ENCODE assay signal across 15 mouse cellular contexts in genomic region chr9:110293254-110293718, GRCm38 (mm10). TPM values are rescaled to one million over a fixed set of nuclear protein-coding genes. Genes with fewer than 3 reads are reported as not detected.
DNase-seq lines count a peak whose midpoint lies in the region; ATAC-seq lines count a peak whose summit lies in the region.
"Had no signal": no experiment of that assay in that cellular context is flagged by ENCODE, and none has a peak within 500 bp of the region (broad histone marks: within the 10 kb centered on the region; RNA-seq: fewer than 3 reads in every experiment).

No protein-coding gene starts in this region.

- H3K27ac ChIP-seq in forebrain, embryonic 10.5 days = peak overlapping the region; percentile 68
- H3K27ac ChIP-seq in forebrain, embryonic 16.5 days (ENCODE audit: low read length) = no peak overlapping the region
- H3K27ac ChIP-seq in midbrain, embryonic 16.5 days (ENCODE audit: low read length) = peak overlapping the region; percentile 44
- H3K27ac ChIP-seq: limb, embryonic 13.5 days; lung, embryonic 15.5 days had no signal

- no peaks in the 10 kb centered on the region for H3K9me3 ChIP-seq in forebrain, embryonic 10.5 days
- H3K9me3 ChIP-seq in forebrain, embryonic 16.5 days (ENCODE audit: control insufficient read depth, low read length) = no peaks in the 10 kb centered on the region
- no peaks in the 10 kb centered on the region for H3K9me3 ChIP-seq in midbrain, embryonic 16.5 days (replicated peaks; ENCODE audit: control insufficient read depth, low read length, poor library complexity, severe bottlenecking)
- H3K9me3 ChIP-seq: limb, embryonic 13.5 days; lung, embryonic 15.5 days had no signal

- no peak overlapping the region for H3K4me3 ChIP-seq in forebrain, embryonic 10.5 days
- no peak overlapping the region for H3K4me3 ChIP-seq in forebrain, embryonic 16.5 days (replicated peaks; ENCODE audit: low read length)
- no peak overlapping the region for H3K4me3 ChIP-seq in midbrain, embryonic 16.5 days (ENCODE audit: low read depth, low read length)
- H3K4me3 ChIP-seq: limb, embryonic 13.5 days; lung, embryonic 15.5 days had no signal

- H3K4me2 ChIP-seq in forebrain, embryonic 16.5 days (ENCODE audit: low read length) = no peak overlapping the region
- no peak overlapping the region for H3K4me2 ChIP-seq in midbrain, embryonic 16.5 days (ENCODE audit: low read length)
- H3K4me2 ChIP-seq: limb, embryonic 13.5 days; lung, embryonic 15.5 days had no signal

- H3K36me3 ChIP-seq in forebrain, embryonic 10.5 days (replicated peaks) = no peaks in the 10 kb centered on the region
- no peaks in the 10 kb centered on the region for H3K36me3 ChIP-seq in forebrain, embryonic 16.5 days (ENCODE audit: control insufficient read depth, insufficient read depth)
- H3K36me3 ChIP-seq in midbrain, embryonic 16.5 days (ENCODE audit: control insufficient read depth, insufficient read depth, low read length) = no peaks in the 10 kb centered on the region
- H3K36me3 ChIP-seq: limb, embryonic 13.5 days; lung, embryonic 15.5 days had no signal

- ATAC-seq in forebrain, embryonic 16.5 days = no peak
- 0 out of 2 replicates have a peak, but pooled peaks have one; percentile 50 for ATAC-seq in midbrain, embryonic 16.5 days

- peaks cover 19% of the 10 kb centered on the region for H3K4me1 ChIP-seq in forebrain, embryonic 10.5 days
- no peaks in the 10 kb centered on the region; the same call in 1 of the 2 replicates for H3K4me1 ChIP-seq in forebrain, embryonic 16.5 days (replicated peaks; ENCODE audit: control insufficient read depth, insufficient read depth, low read length)
- H3K4me1 ChIP-seq in midbrain, embryonic 16.5 days (ENCODE audit: control insufficient read depth, insufficient read depth, low read length) = peaks cover 3% of the 10 kb centered on the region; the same call in 1 of the 2 replicates
- H3K4me1 ChIP-seq: limb, embryonic 13.5 days; lung, embryonic 15.5 days had no signal

- no peaks in the 10 kb centered on the region for H3K27me3 ChIP-seq in forebrain, embryonic 10.5 days (ENCODE audit: poor library complexity, severe bottlenecking)
- no peaks in the 10 kb centered on the region for H3K27me3 ChIP-seq in forebrain, embryonic 16.5 days (replicated peaks; ENCODE audit: control insufficient read depth, insufficient read depth, low read length)
- no peaks in the 10 kb centered on the region for H3K27me3 ChIP-seq in midbrain, embryonic 16.5 days (ENCODE audit: control insufficient read depth, insufficient read depth, low read depth, low read length)
- H3K27me3 ChIP-seq: limb, embryonic 13.5 days; lung, embryonic 15.5 days had no signal

- WGBS in forebrain, embryonic 10.5 days = 55% methylated on average over 12 of the region's 12 CpGs
- 58% methylated on average over 12 of the region's 12 CpGs for WGBS in forebrain, embryonic 16.5 days
- 43% methylated on average over 12 of the region's 12 CpGs for WGBS in midbrain, embryonic 16.5 days

- DNase-seq in forebrain, embryonic 10.5 days (ENCODE audit: extremely low spot score, low spot score) = no peak
- peak; percentile 39 for DNase-seq in right cerebral cortex, adult 18-20 months
- DNase-seq in right cerebral cortex, postnatal 4 days = no peak
- no peak for DNase-seq in gastrocnemius, adult 8-10 months (ENCODE audit: low spot score in 2 of 2)
- DNase-seq in MN1 (ENCODE audit: low spot score) = no peak
- no peak for DNase-seq in cerebellum, adult 9-11 months
- DNase-seq: adrenal gland, adult 2 months; cerebellum, adult 18-20 months; gastrocnemius, postnatal 10 days; heart, postnatal 14 days; thymus, postnatal 14 days had no signal

- H3K9ac ChIP-seq in forebrain, embryonic 16.5 days (replicated peaks; ENCODE audit: low read depth, low read length) = no peak overlapping the region
- no peak overlapping the region for H3K9ac ChIP-seq in midbrain, embryonic 16.5 days (ENCODE audit: low read depth, low read length)
- H3K9ac ChIP-seq: limb, embryonic 13.5 days; lung, embryonic 15.5 days had no signal

RNA-seq across cellular contexts. Expression of gene Elp6, which starts 11.7 kb away (rescaled TPM):
- 43.7 and 47.2 TPM in 2 replicates for polyA plus RNA-seq in forebrain, embryonic 10.5 days (2016; fragmentation: Nextera tagmentation; extraction: Ambion mirVana)
- polyA plus RNA-seq in forebrain, embryonic 16.5 days (2015; fragmentation: Nextera tagmentation; extraction: Ambion mirVana) = 34.3 and 36.8 TPM in 2 replicates
- polyA plus RNA-seq in midbrain, embryonic 16.5 days (2015; fragmentation: Nextera tagmentation; extraction: Ambion mirVana) = 39.4 and 41.0 TPM in 2 replicates
- total RNA-seq in gastrocnemius, adult 8-10 months (2022) = 1 to 10 TPM; 2.0 to 5.0 (median 2.9) TPM

RNA-seq across cellular contexts. Expression of gene Scap, which starts 39.8 kb away (rescaled TPM):
- 44.1 and 45.4 TPM in 2 replicates for polyA plus RNA-seq in forebrain, embryonic 10.5 days (2016; fragmentation: Nextera tagmentation; extraction: Ambion mirVana)
- polyA plus RNA-seq in forebrain, embryonic 16.5 days (2015; fragmentation: Nextera tagmentation; extraction: Ambion mirVana) = 51.1 and 51.4 TPM in 2 replicates
- 57.4 and 64.5 TPM in 2 replicates for polyA plus RNA-seq in midbrain, embryonic 16.5 days (2015; fragmentation: Nextera tagmentation; extraction: Ambion mirVana)
- 10 to 100 TPM; 14.2 to 16.6 (median 15.1) TPM for total RNA-seq in gastrocnemius, adult 8-10 months (2022)

RNA-seq across cellular contexts. Expression of gene Cspg5, which starts 49.7 kb away (rescaled TPM):
- 5.4 and 6.3 TPM in 2 replicates for polyA plus RNA-seq in forebrain, embryonic 10.5 days (2016; fragmentation: Nextera tagmentation; extraction: Ambion mirVana)
- polyA plus RNA-seq in forebrain, embryonic 16.5 days (2015; fragmentation: Nextera tagmentation; extraction: Ambion mirVana) = 98.9 and 115 TPM in 2 replicates
- polyA plus RNA-seq in midbrain, embryonic 16.5 days (2015; fragmentation: Nextera tagmentation; extraction: Ambion mirVana) = 180 and 230 TPM in 2 replicates
- total RNA-seq in gastrocnemius, adult 8-10 months (2022) = under 1 TPM in 2 of 4 experiments, not detected in 2; 0.16 to 0.17 TPM

Comparison
In these comparisons a context has a peak if more than half of its experiments do, and no peak if none do; other contexts are left out.
1. RNA of gene Cspg5, which starts 49.7 kb away (polyA plus RNA-seq): 180 to 230 TPM in midbrain, embryonic 16.5 days and 98.9 to 115 TPM in forebrain, embryonic 16.5 days; 5.4 to 6.3 TPM in forebrain, embryonic 10.5 days; every median in the first group is over 10 times any median in the second.